Mouse (Mus musculus) heart, postnatal 0 days (tissue): ENCODE measurements around the gene Ece1. TPM values are rescaled to one million over a fixed set of nuclear protein-coding genes. Genes with fewer than 3 reads are reported as not detected.

ENCODE experiments used
- ATAC-seq: fragments of 200-750 bp; cut with Nextera tagmentation; 2 replicates; pipeline ENCODE4 v1.8.0; 2017; ENCODE audit warnings: low read depth, moderate number of reproducible peaks, moderate library complexity; ENCODE audit not compliant: insufficient read depth
- DNase-seq: peaks from one replicate; pipeline ENCODE4 v3.0.0-alpha.2; 2016; ENCODE audit warnings: low spot score
- H3K27ac ChIP-seq: fragments of 300-500 bp; sonication (generic); 2 replicates; pipeline ENCODE4 v1.5.1; 2014; ENCODE audit warnings: low read depth, mild to moderate bottlenecking
- H3K27me3 ChIP-seq: fragments of 300-500 bp; sonication (generic); 2 replicates; pipeline ENCODE4 v1.6.1; 2014; ENCODE audit warnings: low read length, mixed read lengths; ENCODE audit not compliant: control insufficient read depth, insufficient read depth
- H3K36me3 ChIP-seq: fragments of 300-500 bp; sonication (generic); replicated peaks from 2 replicates; pipeline ENCODE4 v1.6.1; 2014; ENCODE audit warnings: low read length, mixed read lengths; ENCODE audit not compliant: control insufficient read depth, insufficient read depth
- H3K4me1 ChIP-seq: fragments of 300-500 bp; sonication (generic); 2 replicates; pipeline ENCODE4 v1.6.1; 2014; ENCODE audit warnings: antibody characterized with exemption; ENCODE audit not compliant: control insufficient read depth, insufficient read depth
- H3K4me2 ChIP-seq: fragments of 300-500 bp; sonication (generic); 2 replicates; pipeline ENCODE4 v1.6.1; 2014; ENCODE audit warnings: low read depth, mild to moderate bottlenecking, low read length, moderate library complexity
- H3K4me3 ChIP-seq: fragments of 300-500 bp; sonication (generic); 2 replicates; pipeline ENCODE4 v1.5.1; 2014; ENCODE audit warnings: low read depth, low read length
- H3K9ac ChIP-seq: fragments of 300-500 bp; sonication (generic); replicated peaks from 2 replicates; pipeline ENCODE4 v1.6.1; 2014; ENCODE audit warnings: low read depth, low read length, mixed read lengths
- H3K9me3 ChIP-seq: fragments of 300-500 bp; sonication (generic); replicated peaks from 2 replicates; pipeline ENCODE4 v1.6.1; 2016; ENCODE audit warnings: low read length; ENCODE audit not compliant: control insufficient read depth
- CTCF ChIP-seq: IDR thresholded peaks from 2 replicates; pipeline ENCODE4 v1.5.1; 2016; ENCODE audit warnings: antibody characterized with exemption, control low read depth, low read depth
- EP300 ChIP-seq: IDR thresholded peaks from 2 replicates; pipeline ENCODE4 v1.6.1; 2016; ENCODE audit warnings: antibody characterized with exemption, low read depth
- WGBS: fragments of 180-500 bp; shearing (Covaris S2); extraction: QIAGEN DNeasy Blood & Tissue Kit; methylation state at CpG from one replicate; pipeline ENCODE4 v1.1.7; 2014; 5-methylcytosine and 5-hydroxymethylcytosine counted together
- polyA plus RNA-seq: library from polyadenylated mRNA; unstranded; fragments of >200 nt; fragmentation: Nextera tagmentation; extraction: Ambion mirVana; gene quantifications from 2 replicates; pipeline ENCODE4 v1.2.1, GENCODE M21; 2015
- total RNA-seq: library from RNA; depleted of rRNA; stranded (reverse); fragments of >200 nt; gene quantifications from 2 replicates; pipeline ENCODE4 v1.2.3, GENCODE M21; 2014; ENCODE audit warnings: low replicate concordance

Ece1 gene
- total and polyA plus RNA-seq, 2 experiments from 2014 or later, result 35.4 to 140 TPM

- DNase-seq (no peak), ATAC-seq (no peak)
- Histone ChIP-seq H3K9ac (no peak overlapping the region), H3K9me3 (no peaks in the 10 kb centered on the region), H3K4me2 (no peak overlapping the region), H3K4me1 (peaks cover 10% of the 10 kb centered on the region), H3K4me3 (no peak overlapping the region), H3K36me3 (no peaks in the 10 kb centered on the region), H3K27ac (no peak overlapping the region), H3K27me3 (0 out of 2 replicates have a peak, but pooled peaks cover 15% of the 10 kb centered on the region)
- WGBS, result 55% methylated on average over 6 of the region's 6 CpGs
- TF ChIP-seq EP300 (no peak), CTCF (no peak)
These were observed 55.6 kb downstream of the Ece1 start for GRCm38 (mm10) chr4:137917591-137917990.

DNA sequence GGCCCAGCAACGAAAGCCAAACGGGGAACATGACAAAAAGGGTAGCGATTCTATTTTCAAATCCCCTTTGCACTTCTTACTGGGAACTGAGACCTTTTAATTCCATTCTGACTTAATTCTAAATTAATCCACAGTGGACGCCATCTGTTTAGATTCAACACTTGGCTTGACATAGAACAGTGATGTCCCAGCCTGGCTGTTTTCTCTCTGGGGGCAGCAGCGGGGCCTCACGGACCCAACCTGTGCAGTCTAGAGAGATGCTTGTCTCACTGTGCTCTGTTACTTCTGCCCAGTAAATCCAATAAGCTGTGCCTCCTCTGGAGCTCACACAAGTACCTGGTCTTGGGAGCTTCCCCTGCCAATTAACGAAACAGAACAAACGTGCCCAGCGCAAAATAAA, 56.5 kb downstream of the Ece1 start:
- Histone ChIP-seq H3K4me2 (no peak overlapping the region), H3K4me1 (peaks cover 10% of the 10 kb centered on the region)
- WGBS, result 66% methylated on average over 9 of the region's 9 CpGs

GRCm38 (mm10) chr4:137919116-137919515, 57.1 kb downstream of the Ece1 start:
- no peak for ATAC-seq
- no peak overlapping the region for H3K9ac ChIP-seq
- no peak for TF ChIP-seq EP300
- TF ChIP-seq CTCF, result no peak

More for the DNA sequence above, 56.5 kb downstream of the Ece1 start:
- Histone ChIP-seq H3K9ac (no peak overlapping the region), H3K4me3 (no peak overlapping the region), H3K36me3 (no peaks in the 10 kb centered on the region), H3K27ac (0 out of 2 replicates have a peak overlapping the region, but pooled peaks have one; percentile 11), H3K9me3 (no peaks in the 10 kb centered on the region), H3K27me3 (0 out of 2 replicates have a peak, but pooled peaks cover 6% of the 10 kb centered on the region)
- no peak for DNase-seq
- TF ChIP-seq CTCF (no peak), EP300 (no peak)
- no peak for ATAC-seq

GRCm38 (mm10) chr4:137920005-137920404, 58.0 kb downstream of the Ece1 start:
- Histone ChIP-seq H3K4me1 (peaks cover 10% of the 10 kb centered on the region), H3K9ac (no peak overlapping the region), H3K9me3 (no peaks in the 10 kb centered on the region), H3K27me3 (0 out of 2 replicates have a peak, but pooled peaks cover 6% of the 10 kb centered on the region), H3K36me3 (no peaks in the 10 kb centered on the region), H3K27ac (peak overlapping the region; percentile 93), H3K4me3 (no peak overlapping the region), H3K4me2 (0 out of 2 replicates have a peak overlapping the region, but pooled peaks have one; percentile 40)
- peak; percentile 63 for ATAC-seq
- DNase-seq, result no peak
- TF ChIP-seq EP300 (peak; percentile 85), CTCF (no peak)
- 55% methylated on average over 7 of the region's 7 CpGs for WGBS

More at GRCm38 (mm10) chr4:137919116-137919515, 57.1 kb downstream of the Ece1 start:
- 70% methylated on average over 10 of the region's 10 CpGs for WGBS
- no peak overlapping the region for H3K4me2 ChIP-seq
- peaks cover 10% of the 10 kb centered on the region for H3K4me1 ChIP-seq
- H3K9me3 ChIP-seq, result no peaks in the 10 kb centered on the region
- peak overlapping the region; percentile 93 for H3K27ac ChIP-seq
- DNase-seq, result no peak
- H3K4me3 ChIP-seq, result no peak overlapping the region
- H3K27me3 ChIP-seq, result 0 out of 2 replicates have a peak, but pooled peaks cover 6% of the 10 kb centered on the region
- no peaks in the 10 kb centered on the region for H3K36me3 ChIP-seq

DNA sequence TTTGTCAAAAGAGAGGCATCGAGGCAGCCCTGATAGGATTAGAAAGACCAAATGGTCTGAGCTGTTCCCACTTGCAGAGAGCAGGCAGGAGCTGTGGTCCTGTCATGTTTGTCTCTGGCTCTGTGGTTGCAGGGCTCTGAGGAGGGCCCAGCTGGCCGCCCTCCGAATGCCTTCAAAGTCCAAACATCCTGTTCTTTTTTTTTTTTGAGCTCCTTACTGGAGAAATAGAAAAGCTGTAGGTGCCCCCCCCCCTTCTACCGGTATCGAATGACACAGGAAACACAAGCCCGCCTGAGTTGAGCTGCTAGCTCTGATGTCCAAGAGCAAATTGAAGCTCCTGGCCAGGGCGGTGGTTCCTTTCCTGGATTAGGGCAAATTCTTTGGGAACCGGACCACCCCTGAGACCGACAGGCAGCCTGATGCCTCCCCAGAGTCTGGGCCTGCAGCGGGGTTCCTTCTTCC, 58.5 kb downstream of the Ece1 start:
- H3K9ac ChIP-seq, result no peak overlapping the region; the same call in 1 of the 2 replicates
- peak; percentile 68 for DNase-seq
- ATAC-seq, result peak; percentile 44
- H3K9me3 ChIP-seq, result no peaks in the 10 kb centered on the region
- peaks cover 10% of the 10 kb centered on the region for H3K4me1 ChIP-seq
- H3K4me3 ChIP-seq, result 0 out of 2 replicates have a peak overlapping the region, but pooled peaks have one; percentile 17
- H3K36me3 ChIP-seq, result no peaks in the 10 kb centered on the region
- H3K27me3 ChIP-seq, result 0 out of 2 replicates have a peak, but pooled peaks cover 6% of the 10 kb centered on the region
- 52% methylated on average over 10 of the region's 10 CpGs for WGBS
- TF ChIP-seq EP300, result no peak
- TF ChIP-seq CTCF, result no peak
- H3K4me2 ChIP-seq, result peak overlapping the region; percentile 40
- peak overlapping the region; percentile 93 for H3K27ac ChIP-seq

- Histone ChIP-seq H3K4me2 (no peak overlapping the region; the same call in 1 of the 2 replicates), H3K9ac (no peak overlapping the region), H3K36me3 (no peaks in the 10 kb centered on the region), H3K27me3 (0 out of 2 replicates have a peak, but pooled peaks cover 6% of the 10 kb centered on the region), H3K9me3 (no peaks in the 10 kb centered on the region), H3K4me1 (peaks cover 14% of the 10 kb centered on the region), H3K27ac (peak overlapping the region; percentile 93), H3K4me3 (no peak overlapping the region)
- no peak for DNase-seq
- 72% methylated on average over 11 of the region's 11 CpGs for WGBS
- ATAC-seq, result no peak
- TF ChIP-seq EP300 (no peak), CTCF (no peak)
These were observed 59.5 kb downstream of the Ece1 start for GRCm38 (mm10) chr4:137921510-137921909.
